Mouse (Mus musculus): ENCODE results near the gene Osbpl5. TPM values are rescaled to one million over a fixed set of nuclear protein-coding genes. Genes with fewer than 3 reads are reported as not detected.

The Osbpl5 gene
- polyA plus RNA-seq, 1 experiment from 2014 or later, result 43.8 TPM

- Histone ChIP-seq H3K4me3 (no peak overlapping the region), H3K36me3 (no peaks in the 10 kb centered on the region), H3K9ac (no peak overlapping the region), H3K4me1 (peaks cover 10% of the 10 kb centered on the region; the same call in 1 of the 2 replicates), H3K27me3 (peaks cover 19% of the 10 kb centered on the region), H3K9me3 (no peaks in the 10 kb centered on the region), H3K27ac (no peak overlapping the region), H3K4me2 (replicated peaks) (no peak overlapping the region)
- no peak for ATAC-seq (ENCODE audit: low FRiP score, low read depth)
- 81% methylated on average over 1 of the region's 1 CpGs for WGBS
These were observed 5.4 kb downstream of the Osbpl5 start for GRCm38 (mm10) chr7:143751380-143751779.

- H3K4me2 ChIP-seq (replicated peaks), result no peak overlapping the region
- H3K36me3 ChIP-seq, result no peaks in the 10 kb centered on the region
- H3K9ac ChIP-seq, result no peak overlapping the region
- H3K27ac ChIP-seq, result no peak overlapping the region
- H3K9me3 ChIP-seq, result no peaks in the 10 kb centered on the region
- no peaks in the 10 kb centered on the region for H3K27me3 ChIP-seq
- 67% methylated on average over 3 of the region's 3 CpGs for WGBS
- ATAC-seq (ENCODE audit: low FRiP score, low read depth), result no peak
- H3K4me1 ChIP-seq, result 0 out of 2 replicates have a peak, but pooled peaks cover 6% of the 10 kb centered on the region
- no peak overlapping the region for H3K4me3 ChIP-seq
These were observed 7.7 kb downstream of the Osbpl5 start for GRCm38 (mm10) chr7:143749045-143749444.

- peak overlapping the region; percentile 58 for H3K4me2 ChIP-seq (replicated peaks)
- H3K4me1 ChIP-seq, result 0 out of 2 replicates have a peak, but pooled peaks cover 6% of the 10 kb centered on the region
- peak overlapping the region; percentile 55; the same call in 1 of the 2 replicates for H3K27ac ChIP-seq
- WGBS, result 2% methylated on average over 16 of the region's 16 CpGs
- H3K9ac ChIP-seq, result peak overlapping the region; percentile 56
- H3K36me3 ChIP-seq, result no peaks in the 10 kb centered on the region
- H3K4me3 ChIP-seq, result peak overlapping the region; percentile 24
- H3K27me3 ChIP-seq, result no peaks in the 10 kb centered on the region
- H3K9me3 ChIP-seq, result no peaks in the 10 kb centered on the region
- peak; percentile 87 for ATAC-seq (ENCODE audit: low FRiP score, low read depth)
These were observed 8.5 kb downstream of the Osbpl5 start for GRCm38 (mm10) chr7:143748041-143748868.

GRCm38 (mm10) chr7:143740653-143741052 is 16.1 kb downstream of the Osbpl5 start:
- Histone ChIP-seq H3K9me3 (no peaks in the 10 kb centered on the region), H3K9ac (peak overlapping the region; percentile 95), H3K4me2 (replicated peaks) (peak overlapping the region; percentile 92), H3K4me3 (peak overlapping the region; percentile 85), H3K4me1 (peaks cover 29% of the 10 kb centered on the region), H3K27ac (no peak overlapping the region), H3K27me3 (no peaks in the 10 kb centered on the region), H3K36me3 (0 out of 2 replicates have a peak, but pooled peaks cover under 1% of the 10 kb centered on the region)
- ATAC-seq (ENCODE audit: low FRiP score, low read depth), result no peak; the same call in 1 of the 2 replicates
- 13% methylated on average over 2 of the region's 2 CpGs for WGBS

- WGBS, result 3% methylated on average over 35 of the region's 38 CpGs
- Histone ChIP-seq H3K4me3 (peak overlapping the region; percentile 85), H3K36me3 (0 out of 2 replicates have a peak, but pooled peaks cover 9% of the 10 kb centered on the region), H3K9me3 (no peaks in the 10 kb centered on the region), H3K27ac (peak overlapping the region; percentile 85), H3K27me3 (no peaks in the 10 kb centered on the region), H3K9ac (peak overlapping the region; percentile 95), H3K4me2 (replicated peaks) (peak overlapping the region; percentile 92), H3K4me1 (peaks cover 29% of the 10 kb centered on the region)
- ATAC-seq (ENCODE audit: low FRiP score, low read depth), result peak; percentile 92
These were observed 17.0 kb downstream of the Osbpl5 start for GRCm38 (mm10) chr7:143739511-143740461.

DNA sequence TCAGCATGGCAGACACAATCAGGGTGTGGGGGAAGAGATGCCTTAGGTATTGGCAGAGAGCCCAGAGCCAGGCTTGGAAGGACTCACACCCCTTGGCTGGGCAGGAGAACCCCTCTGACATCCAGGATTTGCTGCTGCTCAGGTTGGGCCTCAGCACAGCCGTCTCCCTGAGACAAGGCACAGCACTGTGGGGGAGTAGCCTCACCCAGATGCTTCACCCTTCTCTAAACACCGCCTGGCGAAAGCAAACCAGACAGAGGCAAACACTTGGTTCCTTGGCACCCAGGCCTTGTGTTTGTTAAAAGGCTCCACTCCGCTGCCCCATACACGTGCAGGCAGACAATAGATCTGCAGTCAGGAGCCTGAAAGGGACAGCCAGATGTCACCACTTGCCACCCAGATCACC is 18.2 kb downstream of the Osbpl5 start:
- H3K4me2 ChIP-seq (replicated peaks), result peak overlapping the region; percentile 92
- peaks cover 29% of the 10 kb centered on the region for H3K4me1 ChIP-seq
- no peak for ATAC-seq (ENCODE audit: low FRiP score, low read depth)
- peak overlapping the region; percentile 23; the same call in 1 of the 2 replicates for H3K27ac ChIP-seq
- peaks cover 21% of the 10 kb centered on the region for H3K36me3 ChIP-seq
- H3K4me3 ChIP-seq, result peak overlapping the region; percentile 85
- WGBS, result 45% methylated on average over 5 of the region's 5 CpGs
- H3K9ac ChIP-seq, result peak overlapping the region; percentile 95
- H3K27me3 ChIP-seq, result no peaks in the 10 kb centered on the region
- H3K9me3 ChIP-seq, result no peaks in the 10 kb centered on the region

- 70% methylated on average over 6 of the region's 6 CpGs for WGBS
- H3K4me1 ChIP-seq, result peaks cover 29% of the 10 kb centered on the region
- peaks cover 25% of the 10 kb centered on the region for H3K36me3 ChIP-seq
- peak overlapping the region; percentile 92 for H3K4me2 ChIP-seq (replicated peaks)
- no peak overlapping the region for H3K27ac ChIP-seq
- peak overlapping the region; percentile 95 for H3K9ac ChIP-seq
- peak overlapping the region; percentile 85 for H3K4me3 ChIP-seq
- no peak for ATAC-seq (ENCODE audit: low FRiP score, low read depth)
- H3K27me3 ChIP-seq, result no peaks in the 10 kb centered on the region
- H3K9me3 ChIP-seq, result no peaks in the 10 kb centered on the region
These were observed 18.6 kb downstream of the Osbpl5 start for GRCm38 (mm10) chr7:143738194-143738593.

DNA sequence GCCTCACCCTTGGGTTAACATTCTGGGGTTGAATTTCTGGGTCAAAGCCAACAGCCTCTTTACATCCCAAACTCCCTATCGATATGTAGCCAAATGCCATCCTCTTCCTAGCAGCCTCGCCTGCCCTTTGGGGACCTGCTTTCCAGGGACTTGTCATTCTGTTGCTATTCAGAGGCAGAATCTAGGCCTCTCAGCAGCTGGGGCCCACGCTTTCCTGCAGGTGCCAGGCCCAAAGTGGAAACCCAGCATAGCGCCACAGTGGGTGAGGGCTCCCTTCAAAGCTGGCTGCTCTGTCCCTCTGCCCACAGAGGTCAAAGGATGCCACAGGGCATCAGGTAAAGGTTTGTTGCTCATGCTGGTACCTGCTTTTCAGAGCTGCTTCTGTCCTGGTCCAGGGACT is 23.0 kb downstream of the Osbpl5 start:
- Histone ChIP-seq H3K4me2 (replicated peaks) (no peak overlapping the region), H3K27me3 (no peaks in the 10 kb centered on the region), H3K36me3 (peaks cover 28% of the 10 kb centered on the region), H3K4me1 (peaks cover 24% of the 10 kb centered on the region), H3K27ac (no peak overlapping the region), H3K9ac (no peak overlapping the region), H3K4me3 (no peak overlapping the region), H3K9me3 (no peaks in the 10 kb centered on the region)
- 82% methylated on average over 4 of the region's 4 CpGs for WGBS
- ATAC-seq (ENCODE audit: low FRiP score, low read depth), result no peak

DNA sequence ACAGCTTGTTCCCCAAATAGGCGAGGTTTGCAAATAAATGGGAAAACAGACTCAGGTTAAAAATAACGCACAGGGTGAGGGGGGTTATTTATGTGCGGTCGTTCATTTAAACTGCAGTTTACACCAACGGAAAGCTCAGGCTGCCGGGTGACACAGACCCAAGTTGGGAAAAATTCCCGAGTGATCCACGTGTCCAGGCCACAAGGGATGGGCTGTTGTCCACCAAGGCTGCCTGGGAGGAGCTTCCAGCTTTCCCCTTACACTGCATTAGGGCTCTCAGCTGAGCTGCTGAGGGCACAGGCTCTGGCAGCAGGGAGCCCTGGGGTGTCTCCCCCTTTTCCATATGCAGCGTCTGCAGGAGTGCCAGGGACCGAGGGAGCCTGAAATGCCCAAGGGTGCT is 26.9 kb downstream of the Osbpl5 start:
- Histone ChIP-seq H3K27ac (0 out of 2 replicates have a peak overlapping the region, but pooled peaks have one; percentile 28), H3K9me3 (no peaks in the 10 kb centered on the region), H3K4me3 (no peak overlapping the region), H3K4me1 (peaks cover 11% of the 10 kb centered on the region), H3K27me3 (no peaks in the 10 kb centered on the region), H3K9ac (0 out of 2 replicates have a peak overlapping the region, but pooled peaks have one; percentile 4), H3K36me3 (peaks cover 20% of the 10 kb centered on the region), H3K4me2 (replicated peaks) (no peak overlapping the region)
- no peak for ATAC-seq (ENCODE audit: low FRiP score, low read depth)
- 56% methylated on average over 10 of the region's 10 CpGs for WGBS

DNA sequence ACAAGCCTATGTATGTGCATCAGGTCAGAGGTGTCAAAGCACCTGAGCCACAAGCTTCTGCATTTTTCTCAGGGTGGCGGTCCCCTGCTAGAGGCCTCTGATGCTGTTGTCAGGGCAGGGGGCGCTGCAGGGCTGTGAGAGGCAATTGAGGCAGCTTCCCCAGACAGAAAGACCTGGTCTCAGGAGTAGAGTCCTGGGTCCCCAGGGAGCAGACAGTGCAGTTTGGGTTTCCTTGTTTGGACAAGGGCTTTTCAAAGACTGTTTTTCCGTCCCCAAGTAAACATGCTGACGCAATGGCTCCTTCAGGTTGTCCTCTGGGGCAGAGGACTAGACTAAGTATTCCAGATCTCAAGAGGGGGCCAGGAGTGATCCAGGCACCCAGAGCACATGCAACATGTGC is 30.4 kb downstream of the Osbpl5 start:
- no peak overlapping the region for H3K4me2 ChIP-seq (replicated peaks)
- no peak for ATAC-seq (ENCODE audit: low FRiP score, low read depth)
- no peaks in the 10 kb centered on the region for H3K27me3 ChIP-seq
- WGBS, result 79% methylated on average over 4 of the region's 4 CpGs
- no peak overlapping the region for H3K27ac ChIP-seq
- H3K4me3 ChIP-seq, result no peak overlapping the region
- H3K9ac ChIP-seq, result no peak overlapping the region
- peaks cover 11% of the 10 kb centered on the region for H3K4me1 ChIP-seq
- peaks cover 3% of the 10 kb centered on the region for H3K36me3 ChIP-seq
- no peaks in the 10 kb centered on the region for H3K9me3 ChIP-seq

DNA sequence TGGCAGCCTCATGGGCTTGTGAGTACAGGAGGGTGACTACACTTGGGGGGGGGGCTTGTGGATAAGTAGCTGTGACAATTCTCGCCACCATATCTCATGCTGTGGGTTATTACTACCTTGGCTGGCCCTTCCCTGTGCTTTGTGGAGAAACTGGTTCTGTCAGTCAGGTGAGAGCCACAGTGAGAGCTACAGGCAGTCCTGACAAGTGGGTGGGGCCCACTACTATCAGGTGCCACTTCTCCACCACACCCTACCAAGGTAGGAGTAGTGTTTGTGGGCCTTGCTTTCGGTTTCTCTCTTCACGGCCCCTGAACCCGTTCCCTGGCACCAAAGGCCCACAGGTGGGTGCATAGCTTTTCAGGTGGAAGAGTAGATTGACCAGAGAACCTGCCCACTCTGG is 32.9 kb downstream of the Osbpl5 start:
- Histone ChIP-seq H3K4me1 (no peaks in the 10 kb centered on the region), H3K4me3 (no peak overlapping the region), H3K4me2 (replicated peaks) (no peak overlapping the region), H3K27me3 (no peaks in the 10 kb centered on the region), H3K9me3 (no peaks in the 10 kb centered on the region), H3K9ac (no peak overlapping the region), H3K36me3 (peaks cover 9% of the 10 kb centered on the region), H3K27ac (no peak overlapping the region)
- no peak for ATAC-seq (ENCODE audit: low FRiP score, low read depth)
- WGBS, result 81% methylated on average over 4 of the region's 4 CpGs

- H3K4me2 ChIP-seq (replicated peaks), result no peak overlapping the region
- no peaks in the 10 kb centered on the region for H3K27me3 ChIP-seq
- peaks cover 9% of the 10 kb centered on the region for H3K36me3 ChIP-seq
- 82% methylated on average over 5 of the region's 5 CpGs for WGBS
- H3K9ac ChIP-seq, result no peak overlapping the region
- no peaks in the 10 kb centered on the region for H3K4me1 ChIP-seq
- H3K4me3 ChIP-seq, result no peak overlapping the region
- no peak for ATAC-seq (ENCODE audit: low FRiP score, low read depth)
- no peak overlapping the region for H3K27ac ChIP-seq
- H3K9me3 ChIP-seq, result no peaks in the 10 kb centered on the region
These were observed 34.1 kb downstream of the Osbpl5 start for GRCm38 (mm10) chr7:143722646-143723045.
